Mouse (Mus musculus) heart, embryonic 15.5 days (tissue): ENCODE data around the gene Cdk5rap3. TPM values are rescaled to one million over a fixed set of nuclear protein-coding genes. Genes with fewer than 3 reads are reported as not detected.

Experiments used
- ATAC-seq: fragments of 200-750 bp; cut with Nextera tagmentation; replicated peaks from 2 replicates; pipeline ENCODE4 v1.8.0; 2017; ENCODE audit warnings: low read depth, moderate TSS enrichment; ENCODE audit not compliant: insufficient number of reproducible peaks, insufficient read depth, low FRiP score
- H3K27ac ChIP-seq: fragments of 300-500 bp; sonication (generic); 2 replicates; pipeline ENCODE4 v1.5.1; 2015; ENCODE audit warnings: mild to moderate bottlenecking, inconsistent platforms
- H3K27me3 ChIP-seq: fragments of 300-500 bp; sonication (generic); 2 replicates; pipeline ENCODE4 v1.6.1; 2015; ENCODE audit warnings: inconsistent platforms
- H3K36me3 ChIP-seq: fragments of 300-500 bp; sonication (generic); 2 replicates; pipeline ENCODE4 v1.6.1; 2015; ENCODE audit warnings: mild to moderate bottlenecking, inconsistent platforms
- H3K4me1 ChIP-seq: fragments of 300-500 bp; sonication (generic); replicated peaks from 2 replicates; pipeline ENCODE4 v1.6.1; 2015; ENCODE audit warnings: inconsistent platforms
- H3K4me2 ChIP-seq: fragments of 300-500 bp; sonication (generic); 2 replicates; pipeline ENCODE4 v1.6.1; 2015; ENCODE audit warnings: inconsistent platforms, mild to moderate bottlenecking, moderate library complexity
- H3K4me3 ChIP-seq: fragments of 300-500 bp; sonication (generic); 2 replicates; pipeline ENCODE4 v1.5.1; 2015; ENCODE audit warnings: mild to moderate bottlenecking, inconsistent platforms
- H3K9ac ChIP-seq: fragments of 300-500 bp; sonication (generic); 2 replicates; pipeline ENCODE4 v1.6.1; 2015; ENCODE audit warnings: mild to moderate bottlenecking, inconsistent platforms
- H3K9me3 ChIP-seq: fragments of 300-500 bp; sonication (generic); replicated peaks from 2 replicates; pipeline ENCODE4 v1.6.1; 2016; ENCODE audit warnings: inconsistent platforms
- WGBS: fragments of 180-500 bp; shearing (Covaris S2); methylation state at CpG from one replicate; pipeline ENCODE4 v1.1.7; 2015; ENCODE audit warnings: mixed read lengths; 5-methylcytosine and 5-hydroxymethylcytosine counted together
- polyA plus RNA-seq: library from polyadenylated mRNA; unstranded; fragments of >200 nt; fragmentation: Nextera tagmentation; extraction: Ambion mirVana; gene quantifications from 2 replicates; pipeline ENCODE4 v1.2.1, GENCODE M21; 2015

Cdk5rap3 gene
- 45.2 and 58.7 TPM in 2 replicates for polyA plus RNA-seq

GRCm38 (mm10) chr11:96916044-96916884, at the start of gene Cdk5rap3:
Gene Cdk5rap3, minus strand, starts transcription at chr11:96916496.
- Histone ChIP-seq H3K4me2 (peak within 1 kb of the TSS; percentile 94), H3K4me1 (peaks cover 13% of the 10 kb centered on the region), H3K9ac (peak within 1 kb of the TSS; percentile 75), H3K27ac (peak within 1 kb of the TSS; percentile 48; the same call in 1 of the 2 replicates), H3K9me3 (no peaks in the 10 kb centered on the region), H3K27me3 (no peaks in the 10 kb centered on the region), H3K4me3 (peak within 1 kb of the TSS; percentile 63), H3K36me3 (no peaks in the 10 kb centered on the region; the same call in 1 of the 2 replicates)
- WGBS: 0% methylated on average over 55 of the region's 55 CpGs
- peak; percentile 97 for ATAC-seq

DNA sequence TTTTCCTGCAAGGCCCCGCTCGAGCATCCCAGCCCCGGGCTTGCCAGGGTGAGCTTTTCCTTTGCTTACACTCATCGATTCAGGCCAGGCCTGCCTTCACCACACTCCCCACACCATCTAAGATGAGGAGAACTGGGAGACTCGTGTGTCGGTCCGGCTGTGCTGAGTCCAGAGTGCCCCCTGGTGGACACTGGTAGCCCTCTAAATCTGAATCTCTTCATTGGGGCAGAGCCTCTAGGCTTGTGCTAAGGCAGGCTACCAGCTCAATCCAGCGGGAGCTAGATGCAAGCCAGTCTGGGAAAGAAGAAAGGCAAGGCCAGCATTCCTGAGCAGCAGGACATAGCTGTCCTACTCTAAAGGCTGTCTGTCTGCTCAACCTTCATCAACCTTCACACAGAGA, 47.3 kb upstream of the Cdk5rap3 start:
- WGBS: 18% methylated on average over 8 of the region's 8 CpGs
- no peaks in the 10 kb centered on the region for H3K27me3 ChIP-seq
- no peak overlapping the region for H3K27ac ChIP-seq
- peaks cover 28% of the 10 kb centered on the region for H3K4me1 ChIP-seq
- H3K4me3 ChIP-seq: no peak overlapping the region
- H3K9me3 ChIP-seq: no peaks in the 10 kb centered on the region
- peaks cover 33% of the 10 kb centered on the region for H3K36me3 ChIP-seq
- ATAC-seq: peak; percentile 73; the same call in 1 of the 2 replicates
- peak overlapping the region; percentile 11; the same call in 1 of the 2 replicates for H3K9ac ChIP-seq
- no peak overlapping the region for H3K4me2 ChIP-seq

DNA sequence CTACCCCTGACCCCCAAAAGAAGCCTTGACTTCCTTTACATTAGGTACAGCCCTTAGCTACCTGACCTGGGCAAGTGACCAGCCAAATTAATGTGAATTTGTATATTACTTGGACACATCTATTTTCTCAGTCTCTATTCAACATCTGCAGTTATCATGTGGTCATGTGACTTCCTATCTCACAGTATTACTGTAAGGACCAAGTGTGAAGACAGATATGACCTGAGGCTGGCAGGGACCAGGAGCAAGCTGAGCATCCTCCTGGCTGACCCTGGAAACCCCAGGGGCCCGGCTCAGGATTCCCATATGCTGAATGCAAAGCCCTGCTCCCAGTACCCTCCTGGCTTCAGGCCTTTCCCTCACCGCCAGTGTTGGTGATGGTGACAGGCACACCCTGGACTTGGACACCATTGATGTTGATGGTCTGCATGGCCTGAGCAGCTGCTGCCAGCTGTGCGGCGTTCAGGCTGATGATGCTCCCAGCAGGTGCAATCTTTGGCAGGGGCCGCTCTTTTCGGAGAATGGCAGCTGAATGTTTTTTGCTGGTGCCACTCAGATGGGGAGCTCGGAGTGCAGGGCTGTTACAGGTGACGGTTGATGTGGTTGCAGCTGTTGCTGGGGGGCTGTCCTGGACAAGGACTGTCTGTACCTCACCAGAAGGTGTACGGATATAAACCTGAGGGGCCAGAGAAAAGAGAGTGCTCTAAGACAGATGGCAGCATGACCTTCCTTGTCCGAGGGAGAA, 40.9 kb upstream of the Cdk5rap3 start:
- Histone ChIP-seq H3K9ac (no peak overlapping the region), H3K4me2 (no peak overlapping the region), H3K4me3 (no peak overlapping the region), H3K9me3 (no peaks in the 10 kb centered on the region), H3K36me3 (peaks cover 79% of the 10 kb centered on the region), H3K27me3 (no peaks in the 10 kb centered on the region), H3K27ac (no peak overlapping the region), H3K4me1 (no peaks in the 10 kb centered on the region)
- 90% methylated on average over 10 of the region's 10 CpGs for WGBS
- ATAC-seq: no peak

- 0 out of 2 replicates have a peak, but pooled peaks have one; percentile 20 for ATAC-seq
- Histone ChIP-seq H3K9me3 (no peaks in the 10 kb centered on the region), H3K4me3 (no peak overlapping the region), H3K27me3 (no peaks in the 10 kb centered on the region), H3K27ac (no peak overlapping the region), H3K4me2 (no peak overlapping the region), H3K9ac (no peak overlapping the region), H3K36me3 (peaks cover 75% of the 10 kb centered on the region), H3K4me1 (no peaks in the 10 kb centered on the region)
- WGBS: 58% methylated on average over 20 of the region's 20 CpGs
These were observed 39.9 kb upstream of the Cdk5rap3 start for GRCm38 (mm10) chr11:96956009-96956724.

GRCm38 (mm10) chr11:96955094-96955493, 38.8 kb upstream of the Cdk5rap3 start:
- Histone ChIP-seq H3K27ac (no peak overlapping the region), H3K36me3 (peaks cover 71% of the 10 kb centered on the region), H3K4me1 (no peaks in the 10 kb centered on the region)

DNA sequence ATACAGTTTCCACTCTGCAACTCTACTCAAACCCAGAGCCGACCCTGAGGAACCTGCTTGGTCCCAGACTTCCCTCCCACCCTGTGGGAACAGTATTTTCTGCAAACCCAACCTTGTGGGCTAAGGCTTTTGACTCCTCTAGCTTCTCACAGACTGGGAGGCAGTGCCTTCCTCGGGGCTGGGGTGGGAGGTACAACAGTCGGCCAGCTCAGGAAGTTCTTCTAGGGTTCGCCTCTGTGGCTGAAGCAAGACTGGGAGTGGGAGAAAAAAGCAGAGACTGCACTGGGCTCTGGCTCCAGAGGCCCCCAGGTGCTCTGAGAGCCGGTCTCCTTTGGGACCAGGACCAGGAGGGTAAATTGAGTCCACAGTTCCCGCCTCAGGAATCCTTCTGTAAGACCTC, 36.6 kb upstream of the Cdk5rap3 start:
- WGBS: 74% methylated on average over 6 of the region's 6 CpGs
- H3K9ac ChIP-seq: no peak overlapping the region

More at GRCm38 (mm10) chr11:96955094-96955493, 38.8 kb upstream of the Cdk5rap3 start:
- 81% methylated on average over 4 of the region's 4 CpGs for WGBS
- no peaks in the 10 kb centered on the region for H3K9me3 ChIP-seq
- no peak for ATAC-seq
- H3K4me3 ChIP-seq: no peak overlapping the region
- no peak overlapping the region for H3K4me2 ChIP-seq
- H3K9ac ChIP-seq: no peak overlapping the region
- no peaks in the 10 kb centered on the region for H3K27me3 ChIP-seq

DNA sequence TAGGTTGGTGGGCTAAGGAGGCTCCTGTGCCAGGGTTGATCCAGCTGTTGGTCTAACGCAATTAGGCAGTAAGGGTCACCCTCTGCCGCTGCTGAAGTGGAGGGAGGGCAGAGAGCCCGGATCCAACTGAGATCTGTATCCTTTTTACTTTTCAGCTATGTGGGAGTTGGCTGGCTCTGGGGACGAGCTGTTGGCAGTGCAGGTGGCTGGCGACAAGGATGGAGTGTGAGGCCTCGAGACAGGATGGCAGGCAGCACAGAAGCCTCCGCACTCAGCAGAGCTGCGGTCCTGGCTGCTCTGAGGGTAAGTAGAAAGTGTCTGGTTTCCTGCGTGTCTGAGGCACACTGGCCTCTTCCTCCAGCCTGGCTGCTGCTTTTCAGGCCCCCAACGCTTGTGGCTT, 36.1 kb upstream of the Cdk5rap3 start:
- Histone ChIP-seq H3K4me2 (no peak overlapping the region), H3K9ac (no peak overlapping the region), H3K27ac (no peak overlapping the region), H3K9me3 (no peaks in the 10 kb centered on the region), H3K4me3 (no peak overlapping the region), H3K27me3 (no peaks in the 10 kb centered on the region), H3K36me3 (peaks cover 60% of the 10 kb centered on the region), H3K4me1 (no peaks in the 10 kb centered on the region)
- WGBS: 74% methylated on average over 10 of the region's 10 CpGs
- ATAC-seq: no peak

More for the DNA sequence above, 36.6 kb upstream of the Cdk5rap3 start:
- H3K36me3 ChIP-seq: peaks cover 62% of the 10 kb centered on the region
- no peak for ATAC-seq
- H3K27ac ChIP-seq: no peak overlapping the region
- H3K27me3 ChIP-seq: no peaks in the 10 kb centered on the region
- H3K9me3 ChIP-seq: no peaks in the 10 kb centered on the region
- no peaks in the 10 kb centered on the region for H3K4me1 ChIP-seq
- no peak overlapping the region for H3K4me2 ChIP-seq
- H3K4me3 ChIP-seq: no peak overlapping the region

- Histone ChIP-seq H3K27ac (no peak overlapping the region), H3K4me2 (no peak overlapping the region)
- 97% methylated on average over 3 of the region's 3 CpGs for WGBS
These were observed 34.5 kb upstream of the Cdk5rap3 start for GRCm38 (mm10) chr11:96950767-96951166.

GRCm38 (mm10) chr11:96947849-96948248, 31.6 kb upstream of the Cdk5rap3 start:
- no peak overlapping the region for H3K4me2 ChIP-seq
- no peak overlapping the region for H3K9ac ChIP-seq
- no peak overlapping the region for H3K27ac ChIP-seq

More at GRCm38 (mm10) chr11:96950767-96951166, 34.5 kb upstream of the Cdk5rap3 start:
- H3K36me3 ChIP-seq: peaks cover 43% of the 10 kb centered on the region
- ATAC-seq: no peak
- H3K9ac ChIP-seq: no peak overlapping the region
- H3K27me3 ChIP-seq: no peaks in the 10 kb centered on the region
- H3K9me3 ChIP-seq: no peaks in the 10 kb centered on the region
- no peaks in the 10 kb centered on the region for H3K4me1 ChIP-seq
- no peak overlapping the region for H3K4me3 ChIP-seq

DNA sequence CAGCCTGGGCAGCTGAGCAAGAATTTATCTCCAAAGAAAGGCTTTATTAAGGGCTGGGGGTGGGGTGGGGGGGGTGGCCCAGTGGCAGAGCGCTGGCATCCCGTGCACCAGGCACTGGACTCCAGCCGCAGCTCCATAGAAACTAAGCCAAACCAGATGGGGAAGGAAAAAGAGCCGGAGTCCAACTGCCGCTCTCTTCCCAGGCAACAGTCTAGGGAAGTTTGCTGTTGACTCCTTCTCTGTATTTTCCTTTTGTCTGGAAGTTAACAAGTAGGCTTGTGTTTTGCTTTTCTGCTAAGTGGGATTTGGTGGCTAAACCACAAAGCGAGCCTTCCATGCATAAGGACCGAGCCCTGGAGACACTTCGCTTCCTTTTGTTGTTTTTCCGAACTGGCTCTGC, 30.2 kb upstream of the Cdk5rap3 start:
- Histone ChIP-seq H3K9ac (no peak overlapping the region), H3K36me3 (peaks cover 7% of the 10 kb centered on the region; the same call in 1 of the 2 replicates), H3K4me2 (no peak overlapping the region), H3K27ac (no peak overlapping the region), H3K9me3 (no peaks in the 10 kb centered on the region), H3K4me1 (peaks cover 11% of the 10 kb centered on the region), H3K4me3 (no peak overlapping the region), H3K27me3 (no peaks in the 10 kb centered on the region)
- no peak for ATAC-seq
- WGBS: 80% methylated on average over 9 of the region's 9 CpGs

More at GRCm38 (mm10) chr11:96947849-96948248, 31.6 kb upstream of the Cdk5rap3 start:
- no peak overlapping the region for H3K4me3 ChIP-seq
- H3K27me3 ChIP-seq: no peaks in the 10 kb centered on the region
- H3K9me3 ChIP-seq: no peaks in the 10 kb centered on the region
- peaks cover 19% of the 10 kb centered on the region; the same call in 1 of the 2 replicates for H3K36me3 ChIP-seq
- peaks cover 11% of the 10 kb centered on the region for H3K4me1 ChIP-seq
- WGBS: 72% methylated on average over 4 of the region's 4 CpGs
- no peak for ATAC-seq
